Mouse (Mus musculus): ENCODE data around the gene Parp14.
A peak's percentile ranks its signal among the peaks of the same experiment; 100 is the strongest.
"Not testable (repeated sequence)": the region's sequence is repeated elsewhere in the genome, so short reads cannot be mapped to it uniquely, and the experiment has no call there.

Parp14 gene

DNA sequence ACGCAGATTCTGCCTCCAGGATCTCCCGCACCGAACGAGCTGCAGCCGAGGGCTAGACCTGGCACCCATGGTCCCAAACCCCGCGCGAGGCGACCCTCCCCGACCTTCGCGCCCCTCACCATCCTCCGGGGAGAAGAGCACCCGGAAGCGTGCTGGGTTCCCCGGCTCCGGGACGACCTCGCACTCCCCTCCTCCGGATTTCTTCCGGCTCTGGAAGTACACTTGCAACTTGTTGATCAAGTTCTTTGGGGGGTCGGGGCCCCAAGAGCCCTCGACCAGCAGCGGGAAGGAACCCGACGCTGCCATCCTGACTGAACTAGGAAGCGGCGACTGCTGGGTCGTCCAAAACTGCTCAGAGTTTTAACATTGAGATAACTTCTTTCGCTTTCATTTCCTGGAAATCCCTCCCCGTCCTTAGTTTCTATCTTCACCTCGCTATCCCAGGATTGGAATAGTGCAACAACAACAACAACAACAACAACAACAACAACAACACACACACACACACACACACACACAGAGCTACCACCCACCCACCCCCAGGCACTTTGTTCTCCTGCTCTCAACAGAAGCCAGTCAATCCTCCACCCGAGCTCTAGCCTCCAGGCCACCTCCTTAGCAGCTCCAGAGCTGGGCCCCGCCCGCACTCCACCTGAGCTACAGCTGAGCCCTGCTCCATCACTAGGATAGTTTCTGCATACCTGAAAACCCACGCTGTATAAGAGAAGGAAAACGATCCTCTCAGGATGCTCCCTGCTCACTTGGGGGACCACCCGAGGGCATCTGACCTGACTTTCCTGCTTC lies at the start of gene Parp14:
Gene Parp14, minus strand, starts transcription at position 497 of the 804 bp plus-strand sequence.
- DNase-seq: peak; percentile 20 to 35

- no peak for DNase-seq
Observed at GRCm38 (mm10) chr16:35918721-35919543, 47.6 kb upstream of the Parp14 start.

GRCm38 (mm10) chr16:35914301-35914700 lies 43.0 kb upstream of the Parp14 start:
- DNase-seq: peak; percentile 31 to 44

DNA sequence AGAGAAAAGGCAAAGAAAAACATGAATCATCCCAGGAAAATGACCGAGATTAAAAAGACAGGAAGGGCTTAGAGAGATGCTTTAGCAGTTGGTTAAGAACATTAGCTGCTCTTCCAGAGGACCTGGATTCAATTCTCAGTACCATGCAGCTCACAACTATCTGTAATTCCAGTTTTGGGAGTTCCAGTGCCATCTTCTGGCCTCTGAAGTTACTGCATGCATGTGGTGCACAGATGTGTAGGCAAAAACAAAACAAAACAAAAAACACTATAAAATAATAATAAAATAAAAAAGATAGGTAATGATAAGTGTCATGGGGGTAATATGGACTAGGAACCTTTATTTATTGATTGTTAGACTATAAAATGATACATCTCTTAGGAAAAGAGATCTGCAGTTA lies 42.2 kb upstream of the Parp14 start:
- peak in 1 of 2 experiments; percentile 45 for DNase-seq

GRCm38 (mm10) chr16:35911449-35911848 lies 40.1 kb upstream of the Parp14 start:
- DNase-seq: no peak

DNA sequence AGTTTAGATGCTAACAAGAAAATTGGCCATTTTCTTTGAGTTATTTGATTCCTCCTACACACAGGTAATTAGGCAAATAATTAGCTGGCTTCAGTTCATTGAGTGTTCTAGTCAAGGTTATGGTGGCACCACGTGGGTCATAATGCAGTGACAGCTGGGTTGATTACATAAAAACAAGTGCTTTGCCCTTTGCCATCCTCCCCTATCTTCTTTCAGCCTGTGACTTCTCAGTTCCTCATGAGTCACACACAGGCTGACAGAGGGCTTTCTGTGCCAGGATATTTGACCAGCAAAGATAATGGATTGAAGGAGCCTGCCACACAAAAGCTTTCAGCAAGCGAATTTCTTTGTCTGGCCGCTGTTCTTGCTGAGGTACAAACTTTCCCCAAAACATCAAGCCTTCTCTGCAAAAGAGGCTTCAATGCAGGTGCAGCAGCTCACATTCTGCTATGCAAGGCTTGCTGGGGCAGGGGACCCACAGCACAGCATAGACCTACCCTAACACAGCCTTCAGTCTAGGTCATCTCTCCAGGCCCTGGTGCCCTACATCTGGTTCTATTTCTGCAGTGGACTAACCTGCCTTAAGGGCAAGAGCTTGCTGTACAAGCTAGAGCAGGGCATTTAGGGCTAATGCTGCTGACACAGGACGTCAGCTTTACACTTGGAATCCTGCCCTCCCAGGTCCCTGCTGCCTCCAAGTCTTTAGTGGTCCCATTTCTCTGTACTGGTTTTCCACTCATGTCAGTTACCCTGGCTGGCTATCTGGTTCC lies 36.3 kb upstream of the Parp14 start:
- DNase-seq: peak; percentile 35 to 48

- DNase-seq: peak; percentile 56 to 70
Observed at GRCm38 (mm10) chr16:35906887-35907286, 35.5 kb upstream of the Parp14 start.

DNA sequence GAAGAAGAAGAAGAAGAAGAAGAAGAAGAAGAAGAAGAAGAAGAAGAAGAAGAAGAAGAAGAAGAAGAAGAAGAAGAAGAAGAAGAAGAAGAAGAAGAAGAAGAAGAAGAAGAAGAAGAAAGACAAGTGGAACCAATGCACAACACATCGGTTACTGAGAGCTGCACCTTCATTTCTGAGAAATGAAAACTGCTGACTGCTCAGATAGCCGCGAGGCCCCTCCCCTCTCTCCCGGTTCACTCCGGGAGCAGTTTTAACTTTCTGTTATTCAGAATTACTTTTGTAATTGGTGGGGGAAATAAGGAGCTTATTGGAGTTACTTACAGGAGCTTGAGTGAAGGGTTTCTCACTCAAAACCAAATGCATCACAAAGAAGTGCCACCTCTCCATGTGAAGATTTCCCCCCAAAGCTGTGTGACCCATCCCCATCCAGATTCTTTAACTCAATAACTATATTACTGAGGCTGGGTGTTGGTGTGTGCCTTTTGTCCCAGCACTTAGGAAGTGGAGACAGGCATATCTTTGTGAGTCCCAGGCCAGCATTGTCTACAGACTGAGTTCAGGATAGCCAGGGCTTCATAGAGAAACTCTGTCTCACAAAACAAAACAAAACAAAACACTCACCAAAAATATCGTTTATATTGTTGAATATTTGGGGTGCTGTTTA lies 34.6 kb upstream of the Parp14 start:
- DNase-seq: no peak

DNA sequence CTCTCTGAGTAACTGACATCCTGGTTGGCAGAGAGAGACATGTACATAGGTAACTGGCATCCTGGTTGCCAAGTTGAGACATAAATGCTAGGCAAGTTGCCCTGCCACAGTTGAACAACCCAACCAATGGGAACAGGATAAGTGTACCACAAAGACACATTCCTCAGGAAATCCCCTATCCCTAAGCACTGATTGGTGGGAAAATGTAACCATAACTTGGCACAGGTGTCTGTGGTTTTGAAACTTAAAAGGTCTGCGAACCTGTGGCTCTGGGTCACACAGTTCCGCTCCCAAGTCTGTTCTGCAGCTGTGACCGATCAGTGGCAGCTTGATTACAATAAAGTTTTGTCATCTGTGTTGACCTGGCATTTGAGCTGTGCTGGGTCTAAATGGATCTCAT lies 34.0 kb upstream of the Parp14 start:
- no peak for DNase-seq

GRCm38 (mm10) chr16:35904121-35904736 lies 32.9 kb upstream of the Parp14 start:
- no peak for DNase-seq

GRCm38 (mm10) chr16:35903014-35903640 lies 31.8 kb upstream of the Parp14 start:
- no peak for DNase-seq

GRCm38 (mm10) chr16:35900541-35900940 lies 29.2 kb upstream of the Parp14 start:
- DNase-seq: no peak

DNA sequence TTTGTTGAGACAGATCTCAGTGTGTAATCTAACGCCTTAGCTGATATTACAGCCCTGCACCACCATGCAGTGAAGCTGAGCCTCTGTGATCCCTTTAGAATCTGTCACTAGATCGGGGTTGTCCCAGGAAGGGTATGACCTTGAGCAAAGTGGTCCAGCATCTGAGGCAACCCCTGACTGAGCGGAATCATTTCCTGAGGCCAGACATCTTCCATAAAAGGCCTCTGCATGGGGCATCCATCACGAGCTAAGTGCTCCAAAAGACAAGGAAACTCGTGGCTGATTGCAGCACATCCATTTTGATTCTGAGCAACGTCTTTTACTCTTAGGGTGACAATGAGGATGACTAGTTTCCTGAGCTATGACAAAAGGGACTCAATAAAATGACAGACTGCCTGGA lies 23.7 kb upstream of the Parp14 start:
- no peak for DNase-seq

DNA sequence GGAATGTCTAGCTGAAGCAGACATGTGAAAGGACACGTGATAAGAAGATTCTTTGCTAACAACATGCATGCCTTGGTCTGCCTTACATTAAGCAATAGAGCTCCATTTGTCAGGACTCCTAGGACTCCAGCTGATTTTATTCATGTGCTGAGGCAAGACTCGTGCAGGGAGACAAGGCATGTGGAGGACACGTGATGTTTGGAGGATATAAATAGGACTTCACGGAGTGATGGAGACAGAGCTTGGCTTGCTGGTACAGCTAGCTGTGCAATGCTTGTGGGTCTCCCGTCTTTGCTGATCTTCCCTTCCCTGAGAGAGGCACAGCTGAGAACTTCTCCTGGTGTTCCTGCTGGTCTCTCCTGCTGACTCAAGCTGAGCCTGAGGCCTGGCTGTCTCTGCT lies 20.3 kb upstream of the Parp14 start:
- DNase-seq: not testable (repeated sequence)

DNA sequence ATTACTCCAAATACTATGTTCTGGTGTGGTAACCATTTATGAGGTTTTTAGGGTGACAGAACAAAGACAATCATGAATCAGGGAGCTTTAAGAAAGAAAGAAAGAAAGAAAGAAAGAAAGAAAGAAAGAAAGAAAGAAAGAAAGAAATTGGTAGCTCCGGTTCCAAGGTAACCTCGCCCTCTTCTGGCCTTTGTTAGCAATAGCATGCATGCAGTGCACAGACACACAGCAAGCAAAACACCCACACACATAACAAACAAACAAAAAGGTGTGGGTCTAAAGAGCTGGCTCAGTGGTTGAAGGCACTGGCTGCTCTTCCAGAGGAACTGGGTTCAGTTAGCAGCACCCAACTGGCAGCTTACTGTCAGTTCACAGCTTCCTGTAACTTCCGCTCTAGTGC lies 19.3 kb upstream of the Parp14 start:
- DNase-seq: no peak

GRCm38 (mm10) chr16:35888910-35889309 lies 17.6 kb upstream of the Parp14 start:
- DNase-seq: no peak

DNA sequence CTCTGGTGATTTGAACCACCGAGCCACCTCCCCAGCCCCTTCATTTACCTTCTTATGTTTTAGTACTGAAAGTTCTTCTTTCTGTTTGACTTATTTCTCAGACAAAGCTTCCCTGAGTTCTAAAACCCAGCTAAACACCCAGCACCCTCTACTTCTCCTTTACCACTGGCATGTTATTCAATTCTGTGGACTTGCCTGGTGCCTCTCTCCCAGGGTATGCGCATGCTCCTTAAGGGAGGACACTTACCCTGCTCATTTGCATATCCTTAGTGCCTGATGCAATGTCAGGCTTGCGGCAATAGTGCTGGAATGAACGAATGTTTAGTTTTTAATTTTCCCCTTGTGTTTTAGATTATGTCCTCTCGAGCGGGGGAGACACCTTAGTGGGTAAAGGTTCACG lies 16.8 kb upstream of the Parp14 start:
- DNase-seq: no peak

DNA sequence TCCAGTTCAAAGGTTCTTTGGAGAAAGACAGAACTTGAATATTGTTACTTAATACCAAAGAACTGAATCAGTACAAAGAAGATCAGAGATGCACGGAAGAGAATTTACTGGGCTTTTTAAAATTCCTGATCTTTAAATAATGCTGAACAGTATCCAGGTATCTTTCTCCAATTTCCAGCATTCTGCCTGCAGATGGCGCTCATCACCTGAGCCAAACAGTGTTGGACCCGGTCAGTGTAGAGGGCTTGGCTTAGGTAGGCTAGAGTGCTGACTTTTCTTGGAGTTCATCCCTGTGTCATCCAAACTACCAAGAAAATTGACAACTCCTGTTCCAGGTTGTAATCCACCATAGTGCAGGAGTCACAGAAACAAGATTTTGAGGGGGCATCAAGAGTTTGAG lies 3.1 kb upstream of the Parp14 start:
- peak; percentile 51 to 82 for DNase-seq

DNA sequence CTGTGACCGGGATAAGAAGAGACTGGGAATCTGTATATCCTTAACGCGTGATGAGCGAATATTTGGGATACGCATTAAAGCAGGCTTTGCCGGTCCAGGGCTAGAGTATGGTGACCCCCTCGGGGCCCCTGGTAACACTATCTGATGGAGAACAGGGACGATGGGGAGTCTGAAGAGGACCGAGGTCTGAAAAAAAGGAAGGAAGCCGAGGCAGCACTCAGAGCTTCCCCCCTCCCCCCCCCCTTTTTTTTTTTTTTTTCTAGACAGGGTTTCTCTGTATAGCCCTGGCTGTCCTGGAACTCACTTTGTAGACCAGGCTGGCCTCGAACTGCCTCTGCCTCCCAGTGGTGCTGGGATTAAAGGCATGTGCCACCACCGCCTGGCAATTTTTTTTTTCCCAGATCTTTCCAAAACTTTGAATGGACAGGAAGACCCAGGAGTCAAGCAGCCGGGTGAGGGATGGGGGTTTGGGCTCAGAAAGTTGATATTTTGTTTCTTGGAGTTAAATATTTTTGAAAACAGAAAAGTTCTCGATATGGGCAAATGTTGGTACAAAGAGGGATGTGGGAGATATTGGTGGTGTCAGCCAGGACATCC lies 1.2 kb upstream of the Parp14 start:
- no peak for DNase-seq

DNA sequence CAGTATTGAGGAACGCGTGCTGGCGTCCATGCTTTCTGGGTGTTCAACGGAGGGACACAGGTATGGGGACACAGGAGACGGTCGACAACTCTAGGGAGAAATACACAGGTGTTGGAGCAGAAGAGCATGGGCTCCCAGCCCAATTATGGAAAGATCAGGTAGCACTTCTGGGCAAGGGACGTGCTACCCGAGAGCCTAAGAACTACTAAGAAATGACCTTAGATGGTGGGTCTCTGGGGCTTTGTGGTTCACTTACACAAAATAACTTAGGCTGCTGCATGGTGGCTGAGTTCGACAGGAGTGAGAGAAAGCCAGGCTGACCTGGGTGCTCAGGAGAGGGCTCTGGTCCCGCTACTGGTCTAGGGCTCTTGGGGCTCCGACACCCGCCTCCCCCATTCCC lies 554 bp upstream of the Parp14 start:
- DNase-seq: no peak

DNA sequence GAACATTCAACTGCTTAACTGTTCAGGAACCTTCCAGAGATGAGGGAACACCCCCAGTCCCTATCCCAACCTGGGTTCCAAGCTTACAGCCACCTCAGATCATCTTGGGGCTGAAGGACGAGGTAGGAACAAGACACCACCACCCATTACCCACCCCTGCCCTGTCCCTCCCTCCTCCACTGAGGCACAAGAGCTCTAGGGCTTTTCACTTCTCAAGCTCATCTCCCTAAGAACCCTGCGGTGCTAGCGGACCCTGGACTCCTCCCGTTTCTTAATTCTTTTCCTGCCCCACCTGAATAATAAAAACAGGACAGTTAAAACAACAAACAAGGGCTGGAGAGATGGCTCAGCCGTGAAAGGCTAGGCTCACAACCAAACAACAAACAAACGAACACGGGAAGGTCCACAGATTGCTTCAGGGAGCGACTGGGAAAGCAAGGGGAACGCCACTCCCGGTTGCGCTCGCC lies 730 bp downstream of the Parp14 start:
- DNase-seq: no peak

Measured in kidney, adult 8-10 months (tissue).